Mouse (Mus musculus) ES-Bruce4 (cell line): Measurements from ENCODE around the gene Svop. TPM values are rescaled to one million over a fixed set of nuclear protein-coding genes. Genes with fewer than 3 reads are reported as not detected.

Experiments
- H3K27ac ChIP-seq: 2 replicates; pipeline ENCODE4 v1.5.1; 2012; ENCODE audit warnings: low read length, inconsistent platforms; ENCODE audit not compliant: insufficient read depth
- H3K27me3 ChIP-seq: 2 replicates; pipeline ENCODE4 v1.6.1; 2012; ENCODE audit warnings: mild to moderate bottlenecking, low read length, inconsistent platforms; ENCODE audit not compliant: control insufficient read depth, poor library complexity, insufficient read depth, severe bottlenecking
- H3K36me3 ChIP-seq: 2 replicates; pipeline ENCODE4 v1.6.1; 2012; ENCODE audit warnings: inconsistent platforms, mild to moderate bottlenecking, low read length, moderate library complexity; ENCODE audit not compliant: control insufficient read depth, poor library complexity, insufficient read depth, severe bottlenecking
- H3K4me1 ChIP-seq: one replicate; pipeline ENCODE4 v1.8.1; 2011; ENCODE audit warnings: low read length; ENCODE audit not compliant: control insufficient read depth, insufficient read depth
- H3K4me3 ChIP-seq: 2 replicates; pipeline ENCODE4 v1.5.1; 2011; ENCODE audit warnings: low read depth, mild to moderate bottlenecking, low read length
- H3K9ac ChIP-seq: 2 replicates; pipeline ENCODE4 v1.6.1; 2012; ENCODE audit warnings: low read depth, mild to moderate bottlenecking, inconsistent platforms; ENCODE audit not compliant: poor library complexity, severe bottlenecking
- H3K9me3 ChIP-seq: replicated peaks from 2 replicates; pipeline ENCODE4 v1.6.1; 2012; ENCODE audit warnings: mild to moderate bottlenecking, low read length, inconsistent platforms; ENCODE audit not compliant: control insufficient read depth, poor library complexity, insufficient read depth, severe bottlenecking
- CTCF ChIP-seq: IDR thresholded peaks from one replicate; pipeline ENCODE4 v1.8.1; 2011; ENCODE audit warnings: low read depth, low read length
- EP300 ChIP-seq: IDR thresholded peaks from 2 replicates; pipeline ENCODE4 v1.6.1; 2011; ENCODE audit warnings: low read depth, low read length; ENCODE audit not compliant: insufficient read depth
- POLR2A ChIP-seq: IDR thresholded peaks from one replicate; pipeline ENCODE4 v1.8.1; 2011; ENCODE audit warnings: low read length; ENCODE audit not compliant: insufficient read depth
- polyA plus RNA-seq: library from polyadenylated mRNA; stranded (reverse); fragments of >200 nt; gene quantifications from 2 replicates; pipeline ENCODE4 v1.2.4, GENCODE M21; 2011; ENCODE audit warnings: low read depth; ENCODE audit not compliant: missing spikeins, insufficient read depth, insufficient read length

The Svop gene
- polyA plus RNA-seq, 1 experiment = 11.0 TPM

- no peak overlapping the region for H3K9ac ChIP-seq
- H3K27ac ChIP-seq = no peak overlapping the region
- H3K27me3 ChIP-seq = no peaks in the 10 kb centered on the region
- H3K36me3 ChIP-seq = no peaks in the 10 kb centered on the region
- no peaks in the 10 kb centered on the region for H3K4me1 ChIP-seq
- no peaks in the 10 kb centered on the region for H3K9me3 ChIP-seq
- TF ChIP-seq POLR2A (no peak), CTCF (no peak), EP300 (no peak)
- H3K4me3 ChIP-seq = no peak overlapping the region
Observed at GRCm38 (mm10) chr5:114004573-114004972, 86.8 kb downstream of the Svop start.

- Histone ChIP-seq H3K36me3 (no peaks in the 10 kb centered on the region), H3K4me3 (no peak within 1 kb of the TSS), H3K9me3 (no peaks in the 10 kb centered on the region), H3K4me1 (no peaks in the 10 kb centered on the region), H3K9ac (no peak within 1 kb of the TSS), H3K27ac (no peak within 1 kb of the TSS), H3K27me3 (no peaks in the 10 kb centered on the region)
- no peak for TF ChIP-seq CTCF
- TF ChIP-seq POLR2A = no peak
- no peak for TF ChIP-seq EP300
Observed at GRCm38 (mm10) chr5:114003542-114003941, 87.8 kb downstream of the Svop start, which contains the start of gene Dao. Gene Dao, plus strand, starts transcription at chr5:114003703.

DNA sequence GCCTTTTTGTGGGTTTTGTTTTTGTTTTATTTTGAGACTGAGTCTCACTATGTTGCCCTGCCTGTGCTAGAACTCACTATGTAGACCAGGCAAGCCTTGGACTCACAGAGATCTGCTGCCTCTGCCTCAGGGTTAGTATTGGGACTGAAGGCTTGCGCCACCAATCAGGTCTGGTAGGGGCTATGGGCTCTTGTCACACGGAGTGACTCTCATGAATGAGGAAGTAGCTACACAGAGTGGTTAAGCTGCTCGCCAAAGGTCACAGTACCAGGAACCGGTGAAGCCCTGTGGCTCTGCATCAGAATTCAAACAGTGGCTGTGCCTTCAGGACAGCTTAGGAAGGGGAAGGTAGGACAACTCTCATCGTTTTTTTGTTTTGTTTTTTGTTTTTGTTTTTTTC, 92.0 kb downstream of the Svop start:
- Histone ChIP-seq H3K27ac (no peak overlapping the region), H3K9ac (no peak overlapping the region), H3K27me3 (no peaks in the 10 kb centered on the region), H3K36me3 (no peaks in the 10 kb centered on the region), H3K4me3 (no peak overlapping the region), H3K9me3 (no peaks in the 10 kb centered on the region), H3K4me1 (no peaks in the 10 kb centered on the region)
- TF ChIP-seq POLR2A (no peak), CTCF (no peak), EP300 (no peak)

- H3K9ac ChIP-seq = no peak overlapping the region
- H3K36me3 ChIP-seq = no peaks in the 10 kb centered on the region
- TF ChIP-seq POLR2A (no peak), CTCF (no peak), EP300 (no peak)
- H3K4me1 ChIP-seq = peaks cover 2% of the 10 kb centered on the region
- no peak overlapping the region for H3K27ac ChIP-seq
- no peaks in the 10 kb centered on the region for H3K9me3 ChIP-seq
- H3K4me3 ChIP-seq = no peak overlapping the region
- no peaks in the 10 kb centered on the region for H3K27me3 ChIP-seq
Observed at GRCm38 (mm10) chr5:113996458-113996857, 94.9 kb downstream of the Svop start.

- H3K4me1 ChIP-seq = peaks cover 4% of the 10 kb centered on the region
- no peaks in the 10 kb centered on the region for H3K9me3 ChIP-seq
- TF ChIP-seq POLR2A (no peak), EP300 (no peak), CTCF (no peak)
Observed at GRCm38 (mm10) chr5:113993487-113994465, 97.6 kb downstream of the Svop start, which contains the start of gene Ssh1. Gene Ssh1, minus strand, starts transcription at chr5:113993894.

GRCm38 (mm10) chr5:113993031-113993486, 98.3 kb downstream of the Svop start:
- no peaks in the 10 kb centered on the region for H3K27me3 ChIP-seq
- peak overlapping the region; percentile 81 for H3K9ac ChIP-seq
- TF ChIP-seq EP300 (0 out of 2 replicates have a peak, but pooled peaks have one; percentile 6), CTCF (no peak)
- H3K4me3 ChIP-seq = peak overlapping the region; percentile 72
- H3K36me3 ChIP-seq = no peaks in the 10 kb centered on the region
- H3K9me3 ChIP-seq = no peaks in the 10 kb centered on the region
- H3K27ac ChIP-seq = peak overlapping the region; percentile 22; the same call in 1 of the 2 replicates
- peaks cover 4% of the 10 kb centered on the region for H3K4me1 ChIP-seq

More at GRCm38 (mm10) chr5:113993487-113994465, 97.6 kb downstream of the Svop start, which contains the start of gene Ssh1:
- no peaks in the 10 kb centered on the region for H3K27me3 ChIP-seq
- peak within 1 kb of the TSS; percentile 22; the same call in 1 of the 2 replicates for H3K27ac ChIP-seq
- H3K4me3 ChIP-seq = peak within 1 kb of the TSS; percentile 72
- H3K36me3 ChIP-seq = no peaks in the 10 kb centered on the region
- H3K9ac ChIP-seq = peak within 1 kb of the TSS; percentile 81
